Mouse (Mus musculus): Measurements from ENCODE around the gene Hgf.

Gene Hgf

DNA sequence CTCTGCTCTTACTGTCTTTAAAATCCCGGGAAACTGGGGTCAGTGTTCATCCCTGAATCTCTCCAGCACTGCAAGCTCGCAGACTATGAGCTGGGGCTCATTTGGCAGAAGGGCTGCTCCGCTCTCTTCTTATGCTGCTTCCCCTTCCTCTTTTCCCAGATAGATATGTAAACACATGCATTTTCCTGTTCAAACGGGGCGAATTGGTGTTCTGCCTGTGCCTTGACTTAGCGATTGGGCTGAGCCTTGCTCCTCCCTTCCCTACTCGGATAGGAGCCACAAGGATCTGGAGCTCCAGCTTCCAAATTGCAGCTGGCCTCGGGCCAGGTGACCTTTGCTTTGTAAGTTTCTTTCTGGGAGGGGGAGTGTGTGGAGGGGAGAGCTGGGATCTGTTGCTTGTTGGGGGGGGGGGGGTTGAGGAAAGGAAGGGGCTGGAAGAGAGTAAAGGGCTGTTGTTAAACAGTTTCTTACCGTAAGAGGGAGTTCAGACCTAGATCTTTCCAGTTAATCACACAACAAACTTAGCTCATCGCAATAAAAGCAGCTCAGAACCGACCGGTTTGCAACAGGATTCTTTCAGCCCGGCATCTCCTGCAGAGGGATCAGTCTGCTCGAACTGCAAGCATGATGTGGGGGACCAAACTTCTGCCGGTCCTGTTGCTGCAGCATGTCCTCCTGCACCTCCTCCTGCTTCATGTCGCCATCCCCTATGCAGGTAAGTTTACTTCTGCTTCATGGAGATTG, at the start of gene Hgf:
Hgf (plus strand) TSS at position 192 of the 744 bp plus-strand sequence.
- peak; percentile 45 for DNase-seq (ENCODE audit: low read depth, low spot score)

DNA sequence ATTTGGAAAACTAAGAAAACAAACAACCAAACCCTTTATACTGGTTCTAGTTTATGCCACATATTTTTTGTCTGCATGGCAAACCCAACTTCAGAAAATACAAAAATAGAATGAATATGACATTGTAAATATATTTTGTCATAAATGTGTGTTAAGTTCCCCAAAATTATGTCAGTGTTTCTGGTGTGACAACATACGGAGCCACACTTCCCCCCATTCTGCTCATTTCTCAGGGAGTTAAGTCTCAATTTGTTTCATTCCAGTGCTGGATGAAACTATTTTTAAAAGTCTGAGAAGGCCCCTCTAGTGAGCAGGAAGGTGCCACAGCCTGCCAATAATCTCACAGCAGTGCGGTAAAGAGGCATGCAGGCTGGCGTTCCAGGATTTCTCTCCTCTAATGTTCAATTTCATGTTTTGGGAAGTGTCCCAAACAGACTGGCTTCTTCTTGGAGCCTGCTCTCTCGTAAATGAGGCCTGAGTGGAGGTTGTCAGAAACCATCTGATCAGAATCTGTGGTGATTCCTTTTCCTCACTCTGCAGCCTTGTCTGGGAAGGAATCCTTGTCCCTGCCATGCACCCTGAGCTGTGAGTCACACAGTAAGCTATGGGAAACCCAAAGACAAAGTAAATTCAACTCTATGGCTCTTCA, 46.5 kb upstream of the Hgf start:
- DNase-seq (ENCODE audit: low read depth, low spot score): peak; percentile 4

GRCm38 (mm10) chr5:16531619-16532277, 21.5 kb upstream of the Hgf start:
- DNase-seq (ENCODE audit: low read depth, low spot score): no peak

DNA sequence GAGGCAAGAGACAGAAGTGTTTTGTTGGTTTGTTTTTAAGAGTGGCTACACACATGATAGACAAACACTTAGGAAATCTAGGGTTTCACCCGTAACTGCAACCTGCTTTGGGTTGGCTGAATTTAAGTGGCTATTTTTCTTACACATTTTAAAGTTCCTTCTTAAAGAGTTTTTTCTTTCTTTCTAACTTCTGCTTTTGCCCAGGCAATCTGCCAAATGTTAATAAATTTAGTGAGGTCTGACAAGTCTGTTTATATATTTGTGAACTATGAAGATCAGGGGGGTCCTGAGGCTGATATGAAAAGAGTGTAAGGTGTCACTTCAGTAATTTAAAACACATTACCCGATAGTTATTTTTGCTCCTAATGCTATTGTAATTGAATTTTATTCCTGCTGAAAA, 15.2 kb upstream of the Hgf start:
- no peak for DNase-seq (ENCODE audit: low read depth, low spot score)

GRCm38 (mm10) chr5:16541561-16542116, 11.7 kb upstream of the Hgf start:
- DNase-seq (ENCODE audit: low read depth, low spot score): no peak

GRCm38 (mm10) chr5:16547490-16547889, 5.8 kb upstream of the Hgf start:
- no peak for DNase-seq (ENCODE audit: low read depth, low spot score)

GRCm38 (mm10) chr5:16552647-16553046, 648 bp upstream of the Hgf start:
- peak; percentile 12 for DNase-seq (ENCODE audit: low read depth, low spot score)

DNA sequence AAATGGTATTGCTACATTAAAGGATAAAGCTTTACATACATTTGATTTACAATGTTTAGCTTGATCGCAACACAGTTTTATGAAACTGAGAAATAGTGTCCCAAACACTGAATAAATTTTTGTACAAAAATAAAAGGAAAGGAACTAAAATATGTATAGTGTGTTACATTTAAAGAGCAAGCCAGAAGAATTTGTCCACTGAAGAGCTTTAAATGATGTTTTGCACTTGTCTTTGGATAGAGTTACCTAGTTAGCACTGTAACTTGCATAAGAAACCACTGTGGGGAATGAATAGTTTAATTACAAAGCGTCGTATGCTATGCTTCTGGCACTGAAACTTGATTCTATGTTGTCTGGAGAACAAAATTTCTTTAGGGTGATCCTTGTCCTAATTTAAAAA, 7.0 kb downstream of the Hgf start:
- no peak for DNase-seq (ENCODE audit: low read depth, low spot score)

DNA sequence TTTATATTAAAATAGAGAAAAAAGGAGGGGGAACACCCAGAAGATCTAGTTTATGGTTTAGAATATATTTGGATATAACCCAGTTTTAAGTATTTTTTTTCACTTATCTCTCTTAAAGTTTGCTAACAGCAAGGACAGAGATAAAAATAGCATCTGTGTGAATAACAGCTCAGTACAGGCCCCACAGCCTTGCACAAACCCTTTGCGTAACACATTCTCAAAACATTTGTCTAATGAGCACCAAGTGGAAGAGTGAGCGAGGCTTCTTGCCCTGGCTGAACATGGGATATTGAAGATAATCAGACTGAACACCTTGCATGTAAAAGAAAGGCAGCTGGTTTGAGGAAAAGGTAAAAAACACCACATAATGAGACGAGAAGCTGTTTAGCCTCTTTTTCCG, 15.7 kb downstream of the Hgf start:
- DNase-seq (ENCODE audit: low read depth, low spot score): no peak

GRCm38 (mm10) chr5:16577882-16578742, 24.8 kb downstream of the Hgf start:
- DNase-seq (ENCODE audit: low read depth, low spot score): no peak

DNA sequence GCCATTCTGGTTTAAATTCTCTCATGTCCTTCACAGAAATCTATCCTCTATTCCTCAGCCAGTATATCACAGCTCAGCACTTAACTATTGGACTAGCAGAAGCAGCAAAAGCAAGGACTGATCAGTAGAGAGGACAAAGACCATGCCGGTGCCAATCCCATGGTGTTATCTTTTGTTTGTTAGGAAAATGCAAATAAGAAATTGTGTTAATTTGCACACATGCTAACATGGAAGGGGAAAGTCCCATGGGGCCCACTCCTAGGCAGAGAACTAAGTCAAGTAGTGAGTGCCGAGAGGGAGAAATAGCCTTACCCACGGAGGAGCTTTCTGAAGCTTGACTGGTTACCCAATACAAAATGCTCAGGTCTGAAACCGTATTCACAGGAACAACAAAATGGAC, 42.4 kb downstream of the Hgf start:
- DNase-seq (ENCODE audit: low read depth, low spot score): no peak

- no peak for DNase-seq (ENCODE audit: low read depth, low spot score)
Measured at GRCm38 (mm10) chr5:16597996-16598395, 44.7 kb downstream of the Hgf start.

GRCm38 (mm10) chr5:16601463-16601862, 48.2 kb downstream of the Hgf start:
- DNase-seq (ENCODE audit: low read depth, low spot score): peak; percentile 15

GRCm38 (mm10) chr5:16632996-16633395, 79.7 kb downstream of the Hgf start:
- DNase-seq (ENCODE audit: low read depth, low spot score): peak; percentile 11

DNA sequence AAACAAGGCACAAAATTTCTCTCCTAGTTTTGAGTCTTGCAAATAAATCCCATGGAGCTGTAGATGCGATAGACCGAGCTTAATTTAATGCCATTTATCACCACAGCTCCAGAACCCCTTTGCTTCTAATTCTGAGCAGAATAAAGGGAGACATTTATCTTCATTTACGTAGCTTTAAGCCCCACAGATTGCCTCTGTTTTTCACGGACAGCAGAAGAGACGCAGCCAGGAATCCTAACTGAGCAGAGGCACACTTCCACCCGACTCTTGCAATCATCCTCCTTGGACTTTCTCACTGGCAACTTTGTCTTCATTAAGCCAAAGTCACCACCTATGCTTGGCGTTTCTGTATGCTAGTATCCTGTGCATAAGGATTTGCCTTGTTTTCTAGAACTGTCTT, 93.1 kb downstream of the Hgf start:
- no peak for DNase-seq (ENCODE audit: low read depth, low spot score)

DNA sequence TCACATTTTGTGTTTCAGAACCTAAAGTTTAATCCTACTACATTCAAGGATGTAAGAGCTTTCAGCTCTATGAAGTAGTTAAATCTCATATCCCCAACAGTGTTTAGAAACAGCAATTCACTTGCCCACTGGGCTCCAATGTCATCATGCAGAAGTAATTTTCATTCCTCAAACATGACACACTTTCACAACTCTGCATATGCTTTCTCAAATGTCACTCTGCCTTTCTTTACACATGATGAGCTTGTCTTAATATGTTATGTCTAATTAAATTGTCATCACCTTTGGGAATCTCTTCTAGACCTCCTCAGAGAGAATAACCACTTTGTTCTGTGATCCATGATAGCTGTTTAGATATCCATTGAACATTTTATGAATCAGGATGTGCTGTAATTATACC, 94.4 kb downstream of the Hgf start:
- no peak for DNase-seq (ENCODE audit: low read depth, low spot score)

DNA sequence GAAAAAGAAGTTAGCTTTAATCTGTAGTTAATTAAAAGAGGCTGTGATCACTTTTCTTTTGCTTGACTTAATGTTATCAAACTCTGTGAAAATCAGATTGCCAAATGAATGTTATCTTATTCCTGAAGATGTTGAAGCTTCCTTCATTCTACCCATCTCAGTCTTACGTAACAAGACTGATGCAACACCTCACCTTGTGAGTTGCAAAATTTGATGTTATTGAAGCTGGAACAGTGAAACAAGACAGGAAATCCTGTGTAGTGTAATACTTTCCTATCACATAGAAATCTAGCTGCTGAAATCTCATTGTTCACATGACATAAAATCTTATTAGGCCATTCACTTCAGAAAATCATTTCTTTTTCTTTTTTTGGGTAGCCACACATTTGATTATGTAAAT, 96.9 kb downstream of the Hgf start:
- DNase-seq (ENCODE audit: low read depth, low spot score): no peak

DNA sequence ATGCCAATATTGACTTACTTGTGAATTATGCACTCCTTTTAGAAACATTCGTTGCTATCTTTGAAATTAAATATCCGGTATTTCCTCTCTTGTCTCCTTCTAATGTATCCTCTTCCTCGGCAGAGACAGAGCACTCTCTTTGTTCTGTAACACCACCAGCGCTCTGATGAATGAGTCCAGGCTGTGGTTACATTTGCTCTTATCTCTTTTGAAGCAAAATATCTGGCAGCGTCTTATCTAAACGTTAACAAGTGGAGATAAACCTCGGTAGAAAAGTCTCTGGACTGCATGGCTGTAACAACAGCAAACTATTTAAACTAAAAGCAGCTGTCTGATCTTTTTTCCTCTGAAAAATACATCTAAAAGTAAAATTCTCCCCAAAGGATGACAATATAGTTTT, 100.7 kb downstream of the Hgf start:
- no peak for DNase-seq (ENCODE audit: low read depth, low spot score)

Measured in brain, adult 2 months (tissue).